In genomic region chr7:44588338-44588737, GRCm38 (mm10) we compare ENCODE assay signal across 9 mouse cellular contexts. TPM values are rescaled to one million over a fixed set of nuclear protein-coding genes. Genes with fewer than 3 reads are reported as not detected.
A peak's percentile ranks its signal among the peaks of the same experiment; 100 is the strongest.
DNase-seq lines count a peak whose midpoint lies in the region; ATAC-seq and TF ChIP-seq lines count a peak whose summit lies in the region.
"Had no signal": no experiment of that assay in that cellular context is flagged by ENCODE, and none has a peak within 500 bp of the region (broad histone marks: within the 10 kb centered on the region; RNA-seq: fewer than 3 reads in every experiment).

No protein-coding gene starts in this region.

- dilution Hi-C loops in CH12.LX (cut with MboI; ENCODE audit: extremely low pct_ligation_motif_present, extremely low pct_unique_long_range_greater_than_20kb, low sequenced_read_pairs): no loop called here

- TF ChIP-seq CTCF in CH12.LX (conservative IDR thresholded peaks at IDR 0.05 in 1 of 2, IDR thresholded peaks at IDR 0.05 in 1 of 2; ENCODE audit: low read depth in 2 of 2, low read length in 2 of 2): no peak

- H3K9me3 ChIP-seq in CH12.LX (replicated peaks; ENCODE audit: low read length): peaks cover under 1% of the 10 kb centered on the region
- H3K9me3 ChIP-seq in forebrain, embryonic 14.5 days (replicated peaks; ENCODE audit: control insufficient read depth, low read length): no peaks in the 10 kb centered on the region
- H3K9me3 ChIP-seq in liver, embryonic 15.5 days (replicated peaks): no peaks in the 10 kb centered on the region

- peaks cover 10% of the 10 kb centered on the region for H3K27me3 ChIP-seq in CH12.LX (replicated peaks)
- peaks cover 37% of the 10 kb centered on the region for H3K27me3 ChIP-seq in forebrain, embryonic 14.5 days (replicated peaks; ENCODE audit: control insufficient read depth, insufficient read depth, low read length)
- peaks cover 92% of the 10 kb centered on the region for H3K27me3 ChIP-seq in liver, embryonic 15.5 days

- no peak for TF ChIP-seq POLR2A in CH12.LX (IDR thresholded peaks at IDR 0.05; ENCODE audit: low read depth, low read length)

- peak overlapping the region; percentile 55; the same call in 1 of the 2 replicates for H3K9ac ChIP-seq in CH12.LX (ENCODE audit: insufficient read depth, low read depth)
- peak overlapping the region; percentile 52 for H3K9ac ChIP-seq in forebrain, embryonic 14.5 days (ENCODE audit: low read length)
- H3K9ac ChIP-seq in liver, embryonic 15.5 days: no peak overlapping the region

- peaks cover 18 to 48% of the 10 kb centered on the region in 2 experiments for H3K36me3 ChIP-seq in CH12.LX (replicated peaks in 1 of 2; ENCODE audit: control insufficient read depth in 1 of 2, insufficient read depth in 1 of 2, low read length in 1 of 2)
- no peaks in the 10 kb centered on the region for H3K36me3 ChIP-seq in forebrain, embryonic 14.5 days (ENCODE audit: control insufficient read depth, insufficient read depth, low read length)
- H3K36me3 ChIP-seq in liver, embryonic 15.5 days (replicated peaks): no peaks in the 10 kb centered on the region

- no peak overlapping the region for H3K4me3 ChIP-seq in CH12.LX (replicated peaks in 1 of 3; ENCODE audit: low read depth in 2 of 3, low read length in 2 of 3, poor library complexity in 1 of 3)
- H3K4me3 ChIP-seq in forebrain, embryonic 14.5 days (ENCODE audit: low read depth, low read length): peak overlapping the region; percentile 58
- no peak overlapping the region for H3K4me3 ChIP-seq in liver, embryonic 15.5 days (replicated peaks)

- no peak for TF ChIP-seq RAD21 in CH12.LX (IDR thresholded peaks at IDR 0.05; ENCODE audit: low read depth, low read length)

- H3K4me1 ChIP-seq in CH12.LX (ENCODE audit: control insufficient read depth in 1 of 2, insufficient read depth in 2 of 2): peaks cover 9 to 39% of the 10 kb centered on the region in 2 experiments
- H3K4me1 ChIP-seq in forebrain, embryonic 14.5 days (ENCODE audit: control insufficient read depth, insufficient read depth, low read length): peaks cover 26% of the 10 kb centered on the region
- peaks cover 25% of the 10 kb centered on the region for H3K4me1 ChIP-seq in liver, embryonic 15.5 days (replicated peaks)

- 8% methylated on average over 12 of the region's 12 CpGs for WGBS in forebrain, embryonic 14.5 days
- WGBS in liver, embryonic 15.5 days (ENCODE audit: insufficient replicate concordance): 4% methylated on average over 12 of the region's 12 CpGs

- in situ Hi-C loops in CH12.LX (cut with MboI; ENCODE audit: low pct_ligation_motif_present, low pct_unique_long_range_greater_than_20kb, low sequenced_read_pairs): loop anchor here (10.0 kb wide), 1 partner anchor 56 kb away; no protein-coding TSS in a partner anchor

- DNase-seq in cerebellum, adult 18-20 months: peak; percentile 54 to 61
- no peak for DNase-seq in cerebellum, adult 9-10 months
- DNase-seq in CH12.LX (ENCODE audit: extremely low read depth): no peak
- no peak for DNase-seq in forebrain, embryonic 14.5 days (ENCODE audit: low spot score)
- no peak for DNase-seq in Muller cell, postnatal 12 days (ENCODE audit: inconsistent ontology term)
- DNase-seq in left cerebral cortex, adult 18-20 months (ENCODE audit: low spot score in 2 of 2): no peak
- DNase-seq: heart, postnatal 10 days had no signal

- H3K4me2 ChIP-seq in CH12.LX (ENCODE audit: insufficient read depth, low read depth, poor library complexity, severe bottlenecking): peak overlapping the region; percentile 73
- H3K4me2 ChIP-seq in forebrain, embryonic 14.5 days (ENCODE audit: low read length): peak overlapping the region; percentile 98
- peak overlapping the region; percentile 58; the same call in 1 of the 2 replicates for H3K4me2 ChIP-seq in liver, embryonic 15.5 days

- H3K79me2 ChIP-seq in CH12.LX (replicated peaks; ENCODE audit: control insufficient read depth, extremely low read depth, insufficient read depth, poor library complexity, severe bottlenecking): 0 out of 2 replicates have a peak, but pooled peaks cover 2% of the 10 kb centered on the region

- H3K27ac ChIP-seq in CH12.LX (ENCODE audit: insufficient read depth, low read depth): no peak overlapping the region
- H3K27ac ChIP-seq in forebrain, embryonic 14.5 days (ENCODE audit: low read depth, low read length): no peak overlapping the region
- no peak overlapping the region for H3K27ac ChIP-seq in liver, embryonic 15.5 days (replicated peaks)

- no peak for ATAC-seq in forebrain, embryonic 14.5 days
- no peak for ATAC-seq in liver, embryonic 15.5 days (ENCODE audit: insufficient read depth)
- ATAC-seq in erythroid progenitor cell, adult 5-6 weeks (replicated peaks; ENCODE audit: low FRiP score, poor library complexity, severe bottlenecking): no peak

- TF ChIP-seq EP300 in CH12.LX (IDR thresholded peaks at IDR 0.05; ENCODE audit: low read length): no peak

TF ChIP-seq in CH12.LX, 34 proteins besides CTCF, POLR2A, EP300 and RAD21:
- TF ChIP-seq RCOR1 (conservative IDR thresholded peaks at IDR 0.05; ENCODE audit: low read depth, low read length) (no peak), JUN (IDR thresholded peaks at IDR 0.05; ENCODE audit: insufficient read depth, low read depth, low read length) (no peak)
TF ChIP-seq in CH12.LX: peak in this region for 0.

RNA-seq across cellular contexts. Expression of gene Kcnc3, which starts 2.1 kb away (rescaled TPM):
- total RNA-seq in CH12.LX (2012; rRNA removed): 1.4 and 1.7 TPM in 2 replicates
- 0.18 and 0.31 TPM in 2 replicates for total RNA-seq in CH12.LX (2014; rRNA removed)
- polyA plus RNA-seq in CH12.LX (2012; ENCODE audit: insufficient read length, low read depth): 3.4 and 5.6 TPM in 2 replicates
- 2.1 and 2.2 TPM in 2 replicates for polyA plus RNA-seq in forebrain, embryonic 14.5 days (2014; fragmentation: Nextera tagmentation; extraction: Ambion mirVana)
- 0.05 TPM in 2 replicates for polyA plus RNA-seq in liver, embryonic 15.5 days (2015; fragmentation: Nextera tagmentation; extraction: Ambion mirVana)
- total RNA-seq in erythroid progenitor cell, adult 5-6 weeks (2015; ENCODE audit: low replicate concordance): not detected in 2 replicates
- total RNA-seq in erythroid progenitor cell, adult 5-6 weeks (2017; ENCODE audit: low replicate concordance): not detected in 2 replicates
- 100 to 1,000 TPM in 1 of 2 experiments, 10 to 100 TPM in 1; 94.5 to 111 TPM for total RNA-seq in left cerebral cortex, adult 18-20 months (2021)

RNA-seq across cellular contexts. Expression of gene Napsa, which starts 16.2 kb away (rescaled TPM):
- 194 and 200 TPM in 2 replicates for total RNA-seq in CH12.LX (2012; rRNA removed)
- 133 and 175 TPM in 2 replicates for total RNA-seq in CH12.LX (2014; rRNA removed)
- 239 and 253 TPM in 2 replicates for polyA plus RNA-seq in CH12.LX (2012; ENCODE audit: insufficient read length, low read depth)
- polyA plus RNA-seq in forebrain, embryonic 14.5 days (2014; fragmentation: Nextera tagmentation; extraction: Ambion mirVana): 0.74 and 0.79 TPM in 2 replicates
- 13.8 and 14.2 TPM in 2 replicates for polyA plus RNA-seq in liver, embryonic 15.5 days (2015; fragmentation: Nextera tagmentation; extraction: Ambion mirVana)
- 55.5 and 84.3 TPM in 2 replicates for total RNA-seq in erythroid progenitor cell, adult 5-6 weeks (2015; ENCODE audit: low replicate concordance)
- total RNA-seq in erythroid progenitor cell, adult 5-6 weeks (2017; ENCODE audit: low replicate concordance): 12.2 and 12.7 TPM in 2 replicates
- under 1 TPM in 1 of 2 experiments, not detected in 1; 0.37 TPM for total RNA-seq in left cerebral cortex, adult 18-20 months (2021)

RNA-seq across cellular contexts. Expression of gene Nr1h2, which starts 34.6 kb away (rescaled TPM):
- total RNA-seq in CH12.LX (2012; rRNA removed) (36.8 and 50.0 TPM in 2 replicates), CH12.LX (2014; rRNA removed) (13.9 and 14.2 TPM in 2 replicates)
- polyA plus RNA-seq in CH12.LX (2012; ENCODE audit: insufficient read length, low read depth): 40.5 and 43.8 TPM in 2 replicates
- polyA plus RNA-seq in forebrain, embryonic 14.5 days (2014; fragmentation: Nextera tagmentation; extraction: Ambion mirVana): 72.6 and 78.2 TPM in 2 replicates
- 45.9 and 47.1 TPM in 2 replicates for polyA plus RNA-seq in liver, embryonic 15.5 days (2015; fragmentation: Nextera tagmentation; extraction: Ambion mirVana)
- 57.3 and 105 TPM in 2 replicates for total RNA-seq in erythroid progenitor cell, adult 5-6 weeks (2015; ENCODE audit: low replicate concordance)
- total RNA-seq in erythroid progenitor cell, adult 5-6 weeks (2017; ENCODE audit: low replicate concordance): 59.3 and 81.4 TPM in 2 replicates
- total RNA-seq in left cerebral cortex, adult 18-20 months (2021): 10 to 100 TPM; 75.2 to 85.6 TPM

RNA-seq across cellular contexts. Expression of gene Pold1, which starts 39.7 kb away (rescaled TPM):
- total RNA-seq in CH12.LX (2012; rRNA removed) (103 and 131 TPM in 2 replicates), CH12.LX (2014; rRNA removed) (44.2 and 49.3 TPM in 2 replicates)
- 61.4 and 67.6 TPM in 2 replicates for polyA plus RNA-seq in CH12.LX (2012; ENCODE audit: insufficient read length, low read depth)
- polyA plus RNA-seq in forebrain, embryonic 14.5 days (2014; fragmentation: Nextera tagmentation; extraction: Ambion mirVana): 32.6 and 33.0 TPM in 2 replicates
- 51.9 and 54.8 TPM in 2 replicates for polyA plus RNA-seq in liver, embryonic 15.5 days (2015; fragmentation: Nextera tagmentation; extraction: Ambion mirVana)
- total RNA-seq in erythroid progenitor cell, adult 5-6 weeks (2015; ENCODE audit: low replicate concordance): 62.9 and 75.7 TPM in 2 replicates
- total RNA-seq in erythroid progenitor cell, adult 5-6 weeks (2017; ENCODE audit: low replicate concordance): 39.6 and 53.8 TPM in 2 replicates
- 10 to 100 TPM in 1 of 2 experiments, 1 to 10 TPM in 1; 9.7 to 10.8 TPM for total RNA-seq in left cerebral cortex, adult 18-20 months (2021)

RNA-seq across cellular contexts. Expression of gene Spib, which starts 56.5 kb away (rescaled TPM):
- 135 and 200 TPM in 2 replicates for total RNA-seq in CH12.LX (2012; rRNA removed)
- total RNA-seq in CH12.LX (2014; rRNA removed): 162 and 194 TPM in 2 replicates
- 279 and 336 TPM in 2 replicates for polyA plus RNA-seq in CH12.LX (2012; ENCODE audit: insufficient read length, low read depth)
- polyA plus RNA-seq in forebrain, embryonic 14.5 days (2014; fragmentation: Nextera tagmentation; extraction: Ambion mirVana): not detected in 2 replicates
- 0.85 and 0.89 TPM in 2 replicates for polyA plus RNA-seq in liver, embryonic 15.5 days (2015; fragmentation: Nextera tagmentation; extraction: Ambion mirVana)
- 24.3 and 27.0 TPM in 2 replicates for total RNA-seq in erythroid progenitor cell, adult 5-6 weeks (2015; ENCODE audit: low replicate concordance)
- 15.3 and 17.3 TPM in 2 replicates for total RNA-seq in erythroid progenitor cell, adult 5-6 weeks (2017; ENCODE audit: low replicate concordance)
- total RNA-seq in left cerebral cortex, adult 18-20 months (2021): under 1 TPM; 0.12 to 0.21 TPM

Comparison
In these comparisons a context has a peak if more than half of its experiments do, and no peak if none do; other contexts are left out.
1. DNase-seq: peak in cerebellum, adult 18-20 months (2 of 2); none in cerebellum, adult 9-10 months (single experiment), CH12.LX (single experiment), forebrain, embryonic 14.5 days (single experiment), Muller cell, postnatal 12 days (single experiment) and left cerebral cortex, adult 18-20 months (0 of 2).
2. RNA of gene Kcnc3, which starts 2.1 kb away (total RNA-seq): 94.5 to 111 TPM in left cerebral cortex, adult 18-20 months; 0.18 to 1.7 TPM in CH12.LX and not detected in erythroid progenitor cell, adult 5-6 weeks; every median in the first group is over 10 times any median in the second.
3. RNA of gene Napsa, which starts 16.2 kb away (total RNA-seq): 133 to 200 TPM in CH12.LX and 12.2 to 84.3 TPM in erythroid progenitor cell, adult 5-6 weeks; 0.37 TPM in left cerebral cortex, adult 18-20 months; every median in the first group is over 4 times any median in the second.
4. Peak in every context shown above with its lines, with median percentiles within 50 percentile points of each other: H3K4me2 ChIP-seq.